Mouse (Mus musculus) testis, adult 10 weeks (tissue): ENCODE data around the gene Mgat5b. TPM values are rescaled to one million over a fixed set of nuclear protein-coding genes. Genes with fewer than 3 reads are reported as not detected.

Experiments
- polyA plus RNA-seq: library from polyadenylated mRNA; stranded (reverse); fragments of 350-450 nt; fragmentation: Illumina TruSeq; extraction: RNeasy Lipid Tissue Mini Kit (QIAGEN cat#74804); gene quantifications from one replicate; pipeline ENCODE4 v1.2.3, GENCODE M21; 2014; ENCODE audit warnings: low read depth, low replicate concordance

Gene Mgat5b
- polyA plus RNA-seq = not detected

GRCm38 (mm10) chr11:116918323-116919185 is at the start of gene Mgat5b:
Gene Mgat5b, plus strand, starts transcription at chr11:116918863.

Other genes starting within 250 kb of the Mgat5b start
- gene St6galnac1, start 143.4 kb upstream of the Mgat5b start, polyA plus RNA-seq = not detected
- gene Mxra7, start 90.8 kb upstream of the Mgat5b start, polyA plus RNA-seq = 6.0 TPM
- 40.9 TPM for gene Mettl23, start 75.6 kb upstream of the Mgat5b start, polyA plus RNA-seq
- gene Jmjd6, start 75.4 kb upstream of the Mgat5b start, polyA plus RNA-seq = 42.2 TPM
- gene Mfsd11, start 66.4 kb upstream of the Mgat5b start, polyA plus RNA-seq = 80.0 TPM
- gene Srsf2, start 65.8 kb upstream of the Mgat5b start, polyA plus RNA-seq = 305 TPM
- gene Sec14l1, start 196.3 kb downstream of the Mgat5b start, polyA plus RNA-seq = 56.1 TPM